Mouse (Mus musculus) MN1 (cell line): Measurements from ENCODE around the gene Dlg2.
A peak's percentile ranks its signal among the peaks of the same experiment; 100 is the strongest.

Experiments
- DNase-seq: peaks from one replicate; pipeline ENCODE4 v3.0.0-alpha.2; 2016; ENCODE audit warnings: low spot score

Dlg2 gene

GRCm38 (mm10) chr7:91089211-91089930, 612.9 kb downstream of the Dlg2 start:
- DNase-seq, result no peak

- DNase-seq, result no peak
Measured at GRCm38 (mm10) chr7:91090317-91090829, 613.9 kb downstream of the Dlg2 start.

- no peak for DNase-seq
Measured at GRCm38 (mm10) chr7:91090830-91091683, 614.6 kb downstream of the Dlg2 start.

GRCm38 (mm10) chr7:91096467-91096866, 620.0 kb downstream of the Dlg2 start:
- DNase-seq, result no peak

- DNase-seq, result no peak
Measured at GRCm38 (mm10) chr7:91098521-91098920, 622.0 kb downstream of the Dlg2 start.

- no peak for DNase-seq
Measured at GRCm38 (mm10) chr7:91109575-91109974, 633.1 kb downstream of the Dlg2 start.

- DNase-seq, result no peak
Measured at GRCm38 (mm10) chr7:91132128-91132527, 655.7 kb downstream of the Dlg2 start.

GRCm38 (mm10) chr7:91154096-91154495, 677.6 kb downstream of the Dlg2 start:
- no peak for DNase-seq

- DNase-seq, result no peak
Measured at GRCm38 (mm10) chr7:91159144-91159543, 682.7 kb downstream of the Dlg2 start.

- no peak for DNase-seq
Measured at GRCm38 (mm10) chr7:91161643-91162175, 685.2 kb downstream of the Dlg2 start.

GRCm38 (mm10) chr7:91173560-91173959, 697.1 kb downstream of the Dlg2 start:
- DNase-seq, result no peak

- no peak for DNase-seq
Measured at GRCm38 (mm10) chr7:91188211-91188610, 711.7 kb downstream of the Dlg2 start.

GRCm38 (mm10) chr7:91199372-91199771, 722.9 kb downstream of the Dlg2 start:
- DNase-seq, result no peak

GRCm38 (mm10) chr7:91208083-91208852, 731.8 kb downstream of the Dlg2 start:
- DNase-seq, result no peak

- DNase-seq, result no peak
Measured at GRCm38 (mm10) chr7:91208973-91209372, 732.5 kb downstream of the Dlg2 start.

- no peak for DNase-seq
Measured at GRCm38 (mm10) chr7:91212236-91212635, 735.8 kb downstream of the Dlg2 start.

GRCm38 (mm10) chr7:91214921-91215320, 738.4 kb downstream of the Dlg2 start:
- no peak for DNase-seq

- DNase-seq, result no peak
Measured at GRCm38 (mm10) chr7:91218321-91218987, 742.0 kb downstream of the Dlg2 start.

GRCm38 (mm10) chr7:91226442-91226841, 750.0 kb downstream of the Dlg2 start:
- peak; percentile 62 for DNase-seq

- no peak for DNase-seq
Measured at GRCm38 (mm10) chr7:91241718-91242117, 765.2 kb downstream of the Dlg2 start.

- DNase-seq, result no peak
Measured at GRCm38 (mm10) chr7:91261672-91262030, 785.2 kb downstream of the Dlg2 start.
